Mouse (Mus musculus) intestine, postnatal 0 days (tissue): ENCODE measurements around the gene Mink1. TPM values are rescaled to one million over a fixed set of nuclear protein-coding genes. Genes with fewer than 3 reads are reported as not detected.

Experiments
- ATAC-seq: fragments of 200-750 bp; cut with Nextera tagmentation; 2 replicates; pipeline ENCODE4 v1.8.0; 2017; ENCODE audit warnings: mild to moderate bottlenecking, moderate TSS enrichment, moderate library complexity
- H3K27ac ChIP-seq: fragments of 300-500 bp; sonication (generic); 2 replicates; pipeline ENCODE4 v1.5.1; 2014; ENCODE audit warnings: mild to moderate bottlenecking, low read depth, low read length, moderate library complexity
- H3K27me3 ChIP-seq: fragments of 300-500 bp; sonication (generic); replicated peaks from 2 replicates; pipeline ENCODE4 v1.6.1; 2014; ENCODE audit warnings: low read length, mixed read lengths; ENCODE audit not compliant: control insufficient read depth, insufficient read depth
- H3K36me3 ChIP-seq: fragments of 300-500 bp; sonication (generic); 2 replicates; pipeline ENCODE4 v1.6.1; 2014; ENCODE audit warnings: mild to moderate bottlenecking, moderate library complexity; ENCODE audit not compliant: control insufficient read depth, insufficient read depth
- H3K4me1 ChIP-seq: fragments of 300-500 bp; sonication (generic); replicated peaks from 2 replicates; pipeline ENCODE4 v1.6.1; 2014; ENCODE audit warnings: antibody characterized with exemption, low read length, mixed read lengths; ENCODE audit not compliant: control insufficient read depth, insufficient read depth
- H3K4me2 ChIP-seq: fragments of 300-500 bp; sonication (generic); replicated peaks from 2 replicates; pipeline ENCODE4 v1.6.1; 2014; ENCODE audit warnings: low read depth, mild to moderate bottlenecking, moderate library complexity
- H3K4me3 ChIP-seq: fragments of 300-500 bp; sonication (generic); 2 replicates; pipeline ENCODE4 v1.5.1; 2014; ENCODE audit warnings: low read depth, low read length
- H3K9ac ChIP-seq: fragments of 300-500 bp; sonication (generic); 2 replicates; pipeline ENCODE4 v1.6.1; 2014; ENCODE audit warnings: mild to moderate bottlenecking, low read depth, low read length
- H3K9me3 ChIP-seq: fragments of 300-500 bp; sonication (generic); 2 replicates; pipeline ENCODE4 v1.6.1; 2016; ENCODE audit warnings: mixed run types; ENCODE audit not compliant: control insufficient read depth
- CTCF ChIP-seq: sonication (generic); IDR thresholded peaks from 2 replicates; pipeline ENCODE4 v1.5.1; 2016; ENCODE audit warnings: low read depth, mild to moderate bottlenecking, control low read depth, antibody characterized with exemption, moderate library complexity
- WGBS: fragments of 180-500 bp; shearing (Covaris S2); extraction: QIAGEN DNeasy Blood & Tissue Kit; methylation state at CpG from one replicate; pipeline ENCODE4 v1.1.7; 2014; 5-methylcytosine and 5-hydroxymethylcytosine counted together
- polyA plus RNA-seq: library from polyadenylated mRNA; unstranded; fragments of >200 nt; fragmentation: Nextera tagmentation; extraction: Ambion mirVana; gene quantifications from 2 replicates; pipeline ENCODE4 v1.2.1, GENCODE M21; 2015

Mink1 gene
- polyA plus RNA-seq, 1 experiment from 2014 or later, result 5.8 TPM

DNA sequence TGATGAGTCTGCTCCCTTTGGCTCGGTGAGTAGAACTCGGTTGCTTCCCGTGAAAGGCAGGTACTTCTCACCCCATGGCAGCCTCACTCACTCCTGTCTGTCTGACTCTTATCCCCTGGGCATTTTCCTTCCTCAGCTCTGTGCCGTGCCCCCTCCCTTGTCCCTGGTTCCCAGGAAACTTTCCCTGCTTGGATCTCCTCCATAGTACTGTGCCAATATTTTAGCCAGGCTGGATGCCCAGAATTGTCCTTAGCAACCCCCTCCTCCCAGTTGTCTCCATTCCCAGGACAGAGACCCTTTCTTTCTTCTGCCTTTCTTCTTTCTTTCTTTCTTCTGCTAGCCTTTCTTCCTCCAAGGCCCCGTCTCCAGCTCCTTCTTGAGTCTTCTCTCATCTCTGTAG is 21.3 kb upstream of the Mink1 start:
- no peak overlapping the region; the same call in 1 of the 2 replicates for H3K4me2 ChIP-seq
- 74% methylated on average over 5 of the region's 5 CpGs for WGBS
- H3K9me3 ChIP-seq, result no peaks in the 10 kb centered on the region
- no peak overlapping the region for H3K27ac ChIP-seq
- H3K36me3 ChIP-seq, result no peaks in the 10 kb centered on the region; the same call in 1 of the 2 replicates
- no peaks in the 10 kb centered on the region for H3K4me1 ChIP-seq
- no peak overlapping the region for H3K4me3 ChIP-seq
- no peak overlapping the region for H3K9ac ChIP-seq
- no peak for TF ChIP-seq CTCF
- H3K27me3 ChIP-seq, result no peaks in the 10 kb centered on the region
- ATAC-seq, result no peak

DNA sequence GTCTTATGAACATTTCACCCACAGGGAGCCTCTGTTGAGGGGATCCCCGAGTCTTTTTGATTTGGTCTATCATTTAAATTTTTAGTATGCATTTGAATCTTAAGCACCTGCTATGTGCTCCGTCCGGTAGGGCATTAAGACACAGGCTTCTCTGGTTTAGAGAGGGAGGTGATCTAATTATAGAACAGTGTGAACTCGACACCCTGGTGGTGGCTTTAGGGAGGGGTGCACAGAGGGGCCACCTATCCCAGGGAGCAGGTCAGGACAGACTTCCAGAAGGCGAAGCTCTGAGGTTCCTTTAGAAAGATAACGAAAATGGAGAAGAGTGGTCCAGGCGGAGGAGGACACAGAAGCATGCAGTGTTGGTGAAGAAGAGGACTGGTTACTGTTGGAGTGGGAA is 18.2 kb upstream of the Mink1 start:
- WGBS, result 71% methylated on average over 7 of the region's 7 CpGs
- H3K4me1 ChIP-seq, result no peaks in the 10 kb centered on the region
- no peaks in the 10 kb centered on the region for H3K9me3 ChIP-seq
- H3K27ac ChIP-seq, result no peak overlapping the region
- no peak overlapping the region for H3K9ac ChIP-seq
- TF ChIP-seq CTCF, result no peak
- ATAC-seq, result no peak
- no peak overlapping the region for H3K4me2 ChIP-seq
- no peak overlapping the region for H3K4me3 ChIP-seq
- H3K36me3 ChIP-seq, result no peaks in the 10 kb centered on the region; the same call in 1 of the 2 replicates
- no peaks in the 10 kb centered on the region for H3K27me3 ChIP-seq

DNA sequence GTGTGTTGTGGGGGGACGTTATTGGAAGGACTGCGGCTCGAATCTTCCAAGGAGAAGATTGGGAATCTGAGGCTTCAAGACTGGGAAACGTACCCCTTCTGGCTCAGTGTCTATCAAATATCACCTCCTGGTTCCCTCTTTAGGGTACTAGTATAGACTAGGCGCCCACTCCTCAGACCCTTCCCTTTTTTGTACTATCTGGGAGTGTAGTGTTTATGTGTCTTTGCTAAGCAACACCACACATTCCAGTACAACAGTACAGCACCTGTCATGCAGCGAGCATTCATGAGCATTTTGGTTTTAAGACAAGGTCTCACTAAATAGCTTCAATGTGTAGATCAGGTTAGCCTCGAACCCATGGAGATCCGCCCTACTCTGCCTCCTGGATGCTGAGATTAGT is 11.2 kb upstream of the Mink1 start:
- H3K4me3 ChIP-seq, result no peak overlapping the region
- no peak for TF ChIP-seq CTCF
- peaks cover 32% of the 10 kb centered on the region for H3K36me3 ChIP-seq
- no peaks in the 10 kb centered on the region for H3K9me3 ChIP-seq
- H3K27me3 ChIP-seq, result no peaks in the 10 kb centered on the region
- WGBS, result 93% methylated on average over 8 of the region's 8 CpGs
- H3K27ac ChIP-seq, result no peak overlapping the region
- H3K4me1 ChIP-seq, result no peaks in the 10 kb centered on the region
- H3K9ac ChIP-seq, result no peak overlapping the region
- H3K4me2 ChIP-seq, result no peak overlapping the region
- ATAC-seq, result no peak

DNA sequence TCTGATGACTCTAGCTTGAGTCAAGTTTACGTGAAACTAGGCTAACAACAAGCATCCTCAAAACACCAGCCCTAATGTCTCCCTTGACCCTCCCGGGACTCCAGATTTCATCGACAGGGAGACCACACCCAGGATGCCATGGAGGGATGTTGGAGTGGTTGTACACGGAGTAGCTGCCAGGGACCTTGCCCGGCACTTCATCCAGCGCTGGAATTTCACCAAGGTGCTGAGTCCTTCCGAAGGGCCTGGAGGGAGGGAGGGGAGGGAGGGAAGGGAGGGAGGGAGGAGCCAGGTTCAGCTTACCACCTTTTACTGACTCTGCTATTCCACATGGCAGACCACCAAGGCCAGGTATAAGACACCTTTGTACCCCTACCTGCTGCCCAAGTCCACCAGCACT is 8.7 kb upstream of the Mink1 start:
- peaks cover 45% of the 10 kb centered on the region for H3K36me3 ChIP-seq
- no peak for ATAC-seq
- no peaks in the 10 kb centered on the region for H3K4me1 ChIP-seq
- no peaks in the 10 kb centered on the region for H3K9me3 ChIP-seq
- H3K27me3 ChIP-seq, result no peaks in the 10 kb centered on the region
- no peak overlapping the region for H3K9ac ChIP-seq
- no peak overlapping the region for H3K4me2 ChIP-seq
- 40% methylated on average over 7 of the region's 7 CpGs for WGBS
- H3K27ac ChIP-seq, result no peak overlapping the region
- no peak for TF ChIP-seq CTCF
- H3K4me3 ChIP-seq, result no peak overlapping the region

DNA sequence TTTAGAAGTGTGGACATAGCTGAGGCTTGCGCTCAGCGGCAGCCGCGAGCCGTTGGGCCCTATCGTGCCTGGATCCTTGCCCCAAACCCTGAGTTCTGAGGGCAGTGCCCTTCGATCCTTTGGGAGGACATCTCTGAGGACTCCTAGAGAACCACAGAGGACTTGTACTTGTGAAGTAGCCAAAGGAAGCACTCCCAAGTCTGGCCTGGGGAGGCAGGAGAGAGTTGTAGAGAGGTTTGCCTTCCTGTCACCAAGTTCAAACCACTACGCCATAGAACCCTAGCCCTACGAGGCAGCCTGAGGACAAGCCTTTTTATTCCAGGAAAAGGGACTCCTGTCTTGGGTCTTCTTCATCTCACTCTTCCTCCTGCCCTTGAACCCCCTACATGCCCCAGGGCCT is 5.1 kb upstream of the Mink1 start:
- WGBS, result 91% methylated on average over 9 of the region's 9 CpGs
- Histone ChIP-seq H3K27ac (no peak overlapping the region), H3K4me1 (no peaks in the 10 kb centered on the region), H3K4me3 (no peak overlapping the region), H3K9ac (no peak overlapping the region), H3K36me3 (peaks cover 41% of the 10 kb centered on the region), H3K27me3 (no peaks in the 10 kb centered on the region), H3K9me3 (no peaks in the 10 kb centered on the region), H3K4me2 (no peak overlapping the region)
- no peak for ATAC-seq
- TF ChIP-seq CTCF, result peak; percentile 40

DNA sequence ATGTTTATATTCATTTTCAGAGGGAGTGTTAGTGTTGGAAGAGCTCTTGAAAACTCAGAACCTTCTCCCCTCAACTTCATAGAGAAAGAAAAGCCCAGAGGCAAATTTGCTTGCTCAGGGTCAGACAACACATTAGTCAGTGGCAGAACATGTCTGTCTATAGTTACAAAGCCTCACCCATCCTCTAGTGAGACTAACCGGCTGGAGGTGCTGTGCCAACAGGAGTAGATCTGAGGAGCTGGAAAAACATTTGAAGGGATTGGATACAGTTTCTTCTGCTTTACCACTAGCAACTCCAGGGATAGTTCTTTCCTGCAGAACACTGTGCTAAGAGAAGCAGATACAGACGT is 769 bp upstream of the Mink1 start:
- no peaks in the 10 kb centered on the region for H3K4me1 ChIP-seq
- H3K27ac ChIP-seq, result no peak overlapping the region
- peak; percentile 11 for ATAC-seq
- peak overlapping the region; percentile 98 for H3K4me2 ChIP-seq
- peak overlapping the region; percentile 91 for H3K4me3 ChIP-seq
- no peaks in the 10 kb centered on the region for H3K9me3 ChIP-seq
- no peaks in the 10 kb centered on the region for H3K27me3 ChIP-seq
- peak; percentile 49 for TF ChIP-seq CTCF
- WGBS, result 0% methylated on average over 2 of the region's 2 CpGs
- H3K36me3 ChIP-seq, result peaks cover 9% of the 10 kb centered on the region; the same call in 1 of the 2 replicates
- no peak overlapping the region; the same call in 1 of the 2 replicates for H3K9ac ChIP-seq

DNA sequence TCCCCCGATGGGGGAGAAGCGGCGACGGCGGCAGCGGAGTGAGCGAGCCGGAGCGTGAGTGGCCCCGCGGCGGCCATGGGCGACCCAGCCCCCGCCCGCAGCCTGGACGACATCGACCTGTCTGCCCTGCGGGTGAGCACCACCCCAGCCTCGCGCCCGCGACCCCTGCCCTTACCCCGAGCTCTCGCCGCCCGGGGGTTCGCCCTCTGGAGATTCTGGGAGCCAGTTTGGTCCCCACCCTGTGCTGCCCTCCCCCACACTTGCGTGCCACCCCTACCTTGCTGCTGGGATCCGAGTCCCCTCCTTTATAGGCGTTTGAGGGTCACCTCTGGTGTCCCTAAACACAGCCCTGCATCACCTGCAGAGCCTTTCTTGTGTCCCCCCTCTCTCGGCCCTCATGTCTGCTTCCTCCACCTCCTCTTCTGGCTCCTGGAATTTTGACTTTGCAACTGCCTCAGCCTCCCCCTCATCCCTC is 351 bp downstream of the Mink1 start:
- 0% methylated on average over 24 of the region's 31 CpGs for WGBS
- ATAC-seq, result no peak; the same call in 1 of the 2 replicates
- Histone ChIP-seq H3K27ac (peak overlapping the region; percentile 80), H3K36me3 (peaks cover 9% of the 10 kb centered on the region; the same call in 1 of the 2 replicates), H3K27me3 (no peaks in the 10 kb centered on the region), H3K4me3 (peak overlapping the region; percentile 91), H3K4me2 (peak overlapping the region; percentile 98), H3K9me3 (no peaks in the 10 kb centered on the region), H3K4me1 (no peaks in the 10 kb centered on the region), H3K9ac (peak overlapping the region; percentile 78)
- TF ChIP-seq CTCF, result no peak
